Mouse (Mus musculus) C2C12 (cell line): ENCODE measurements around the gene Npr3.

ENCODE experiments used
- CEBPB ChIP-seq: IDR thresholded peaks from one replicate; pipeline ENCODE4 v1.6.1; 2011; ENCODE audit warnings: low read depth, mild to moderate bottlenecking, control low read depth, moderate library complexity
- CTCF ChIP-seq: IDR thresholded peaks from one replicate; pipeline ENCODE4 v1.5.1; 2011; ENCODE audit not compliant: control insufficient read depth, insufficient read depth, insufficient read length
- MAX ChIP-seq: IDR thresholded peaks from one replicate; pipeline ENCODE4 v1.6.1; 2011; ENCODE audit warnings: mild to moderate bottlenecking, control low read depth
- MYOD1 ChIP-seq: IDR thresholded peaks from one replicate; pipeline ENCODE4 v1.6.1; 2011; ENCODE audit warnings: low read depth; ENCODE audit not compliant: control insufficient read depth, insufficient read length
- MYOG ChIP-seq: IDR thresholded peaks from one replicate; pipeline ENCODE4 v1.6.1; 2011; ENCODE audit not compliant: control insufficient read depth, insufficient read length; ENCODE audit errors: extremely low read depth
- USF1 ChIP-seq: IDR thresholded peaks from one replicate; pipeline ENCODE4 v1.6.1; 2011; ENCODE audit warnings: low read depth, mild to moderate bottlenecking, control low read depth, moderate library complexity

DNA sequence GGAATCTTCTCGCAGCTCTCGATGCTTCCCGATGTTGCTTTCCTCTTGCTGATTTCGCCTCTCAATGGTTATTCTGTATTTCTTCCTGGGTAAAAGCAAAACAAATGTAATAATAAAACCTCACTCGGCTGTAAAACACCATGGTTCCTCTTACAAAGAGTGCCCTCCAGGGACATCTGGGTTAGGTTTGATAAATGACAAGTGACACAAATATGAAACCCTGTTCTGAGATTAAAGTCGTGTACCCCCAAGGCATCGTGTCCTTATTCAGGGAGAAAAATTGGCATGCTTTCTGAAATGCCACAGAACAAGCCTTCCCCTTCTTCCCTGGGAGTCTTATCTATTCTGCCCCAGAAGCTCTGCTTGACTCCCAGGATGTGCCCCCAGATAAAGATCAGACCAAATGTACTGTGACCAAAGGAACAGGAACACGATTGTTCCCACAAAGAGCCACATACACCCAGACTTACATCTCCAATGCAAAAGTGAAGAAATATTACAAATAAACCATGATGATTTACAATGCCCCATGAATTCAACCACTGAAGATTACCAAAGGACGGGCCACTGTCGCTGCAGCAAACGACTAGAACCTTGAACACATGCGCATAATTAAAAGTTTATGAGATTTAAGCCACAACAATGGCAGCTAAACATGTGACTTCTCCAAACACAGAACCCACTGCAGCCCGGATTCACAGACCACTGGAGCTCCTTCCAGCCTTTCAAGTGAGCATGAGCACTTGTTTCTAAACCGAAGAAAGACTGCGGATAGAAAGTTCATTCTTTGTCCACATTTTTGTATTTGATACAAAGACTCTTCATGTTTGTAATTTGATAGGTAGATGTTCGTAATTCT, 61.7 kb downstream of the Npr3 start:
- no peak for TF ChIP-seq CTCF
- no peak for TF ChIP-seq MAX
- TF ChIP-seq MYOD1: no peak
- TF ChIP-seq MYOG: no peak
- no peak for TF ChIP-seq USF1
- no peak for TF ChIP-seq CEBPB
